20 mouse cellular contexts compared by ENCODE assay signal in the genomic region with DNA sequence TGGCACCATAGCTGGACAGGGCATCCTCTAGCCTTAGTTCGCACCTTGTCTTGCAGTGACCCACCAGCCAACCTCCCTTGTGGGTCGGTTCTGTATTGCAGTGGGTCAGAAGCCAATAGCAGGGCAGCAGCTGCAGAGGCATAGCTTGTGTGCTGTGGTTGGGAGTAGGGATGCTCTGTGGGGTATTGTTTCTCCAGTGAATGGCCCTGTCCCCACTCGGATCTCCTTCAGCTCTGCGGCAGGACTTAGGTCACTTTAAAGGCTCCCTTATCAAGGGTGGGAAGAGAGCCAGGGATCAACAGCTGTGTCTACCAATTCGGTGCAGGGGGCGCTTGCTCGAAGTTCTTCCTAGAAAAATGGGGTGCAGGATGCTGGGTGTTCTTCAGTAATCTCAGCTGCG.
DNase-seq lines count a peak whose midpoint lies in the region; ATAC-seq lines count a peak whose summit lies in the region.
"Had no signal": no experiment of that assay in that cellular context is flagged by ENCODE, and none has a peak within 500 bp of the region (broad histone marks: within the 10 kb centered on the region; RNA-seq: fewer than 3 reads in every experiment).

No protein-coding gene starts in this region.

- H3K36me3 ChIP-seq in liver, embryonic 11.5 days (ENCODE audit: control insufficient read depth, insufficient read depth, low read length): no peaks in the 10 kb centered on the region
- H3K36me3 ChIP-seq: embryonic facial prominence, embryonic 13.5 days; forebrain, embryonic 12.5 days; heart, embryonic 13.5 days; hindbrain, embryonic 12.5 days had no signal

- no peak for ATAC-seq in liver, embryonic 11.5 days (replicated peaks; ENCODE audit: low FRiP score)
- ATAC-seq: forebrain, embryonic 16.5 days; hindbrain, embryonic 16.5 days; inflammation-experienced regulatory T-cells, adult 6 months had no signal

- peak; percentile 5 for DNase-seq in cerebellum, adult 9-10 months
- DNase-seq in cerebellum, adult 11 months: no peak
- peak; percentile 79 for DNase-seq in heart, adult 11 months
- DNase-seq in heart, postnatal 4 days: no peak
- peak; percentile 31 for DNase-seq in left cerebral cortex, adult 11 months (ENCODE audit: low spot score)
- no peak for DNase-seq in left cerebral cortex, postnatal 10 days (ENCODE audit: extremely low spot score in 1 of 2, low spot score in 2 of 2)
- DNase-seq in liver, embryonic 11.5 days (ENCODE audit: low spot score): no peak
- DNase-seq in left cerebral cortex, adult 18-20 months (ENCODE audit: low spot score in 2 of 2): no peak
- DNase-seq: adrenal gland, postnatal 10 days; embryo, embryonic 11 days; gastrocnemius, adult 2 months; gastrocnemius, postnatal 25 days; heart, postnatal 36 days had no signal

- H3K9ac ChIP-seq in liver, embryonic 11.5 days (ENCODE audit: low read depth, low read length): no peak overlapping the region
- H3K9ac ChIP-seq: embryonic facial prominence, embryonic 13.5 days; forebrain, embryonic 12.5 days; heart, embryonic 13.5 days; hindbrain, embryonic 12.5 days had no signal

- no peak overlapping the region for H3K4me3 ChIP-seq in liver, embryonic 11.5 days (ENCODE audit: low read depth, low read length)
- H3K4me3 ChIP-seq: embryonic facial prominence, embryonic 13.5 days; forebrain, embryonic 12.5 days; gastrocnemius, adult 2 months; heart, embryonic 13.5 days; hindbrain, embryonic 12.5 days had no signal

- no peak overlapping the region for H3K4me2 ChIP-seq in liver, embryonic 11.5 days
- H3K4me2 ChIP-seq: embryonic facial prominence, embryonic 13.5 days; forebrain, embryonic 12.5 days; heart, embryonic 13.5 days; hindbrain, embryonic 12.5 days had no signal

- no peak overlapping the region for H3K27ac ChIP-seq in liver, embryonic 11.5 days (ENCODE audit: low read depth, low read length)
- H3K27ac ChIP-seq: embryonic facial prominence, embryonic 13.5 days; forebrain, embryonic 12.5 days; gastrocnemius, adult 2 months; heart, embryonic 13.5 days; hindbrain, embryonic 12.5 days had no signal

- H3K27me3 ChIP-seq in liver, embryonic 11.5 days (replicated peaks; ENCODE audit: control insufficient read depth, insufficient read depth, low read length): no peaks in the 10 kb centered on the region
- H3K27me3 ChIP-seq: embryonic facial prominence, embryonic 13.5 days; forebrain, embryonic 12.5 days; heart, embryonic 13.5 days; hindbrain, embryonic 12.5 days had no signal

- WGBS in liver, embryonic 11.5 days: 78% methylated on average over 8 of the region's 8 CpGs

- H3K4me1 ChIP-seq in liver, embryonic 11.5 days (replicated peaks; ENCODE audit: control insufficient read depth, insufficient read depth, low read length): no peaks in the 10 kb centered on the region
- H3K4me1 ChIP-seq: embryonic facial prominence, embryonic 13.5 days; heart, embryonic 13.5 days; hindbrain, embryonic 12.5 days had no signal

- no peaks in the 10 kb centered on the region for H3K9me3 ChIP-seq in liver, embryonic 11.5 days (ENCODE audit: control insufficient read depth, low read length)
- H3K9me3 ChIP-seq: embryonic facial prominence, embryonic 13.5 days; forebrain, embryonic 12.5 days; heart, embryonic 13.5 days; hindbrain, embryonic 12.5 days had no signal

- intact Hi-C loops in left cerebral cortex, postnatal 10 days (cut with DNase I): no loop called here

Comparison
In these comparisons a context has a peak if more than half of its experiments do, and no peak if none do; other contexts are left out.
1. DNase-seq: peak in cerebellum, adult 9-10 months (single experiment), heart, adult 11 months (single experiment) and left cerebral cortex, adult 11 months (single experiment); none in cerebellum, adult 11 months (single experiment), heart, postnatal 4 days (single experiment), left cerebral cortex, postnatal 10 days (0 of 2), liver, embryonic 11.5 days (single experiment) and left cerebral cortex, adult 18-20 months (0 of 2).